Mouse (Mus musculus): Measurements from ENCODE around the gene Kcnab1.

The Kcnab1 gene

GRCm38 (mm10) chr3:65108945-65109921 lies at the start of gene Kcnab1:
TSS of gene Kcnab1 (plus strand) at chr3:65109384.
- DNase-seq (ENCODE audit: low spot score in 2 of 2), result no peak

GRCm38 (mm10) chr3:65088295-65088694 lies 20.9 kb upstream of the Kcnab1 start:
- DNase-seq (ENCODE audit: low spot score in 2 of 2), result no peak

- no peak for DNase-seq (ENCODE audit: low spot score in 2 of 2)
These were observed 5.1 kb upstream of the Kcnab1 start for GRCm38 (mm10) chr3:65104117-65104516.

GRCm38 (mm10) chr3:65110190-65110589 lies 1.0 kb downstream of the Kcnab1 start:
- no peak for DNase-seq (ENCODE audit: low spot score in 2 of 2)

- DNase-seq (ENCODE audit: low spot score in 2 of 2), result no peak
These were observed 2.0 kb downstream of the Kcnab1 start for GRCm38 (mm10) chr3:65111176-65111575.

- DNase-seq (ENCODE audit: low spot score in 2 of 2), result no peak
These were observed 6.0 kb downstream of the Kcnab1 start for GRCm38 (mm10) chr3:65115164-65115563.

GRCm38 (mm10) chr3:65116958-65117357 lies 7.8 kb downstream of the Kcnab1 start:
- no peak for DNase-seq (ENCODE audit: low spot score in 2 of 2)

GRCm38 (mm10) chr3:65117365-65117764 lies 8.2 kb downstream of the Kcnab1 start:
- DNase-seq (ENCODE audit: low spot score in 2 of 2), result no peak

GRCm38 (mm10) chr3:65124975-65125374 lies 15.8 kb downstream of the Kcnab1 start:
- no peak for DNase-seq (ENCODE audit: low spot score in 2 of 2)

GRCm38 (mm10) chr3:65129625-65130024 lies 20.4 kb downstream of the Kcnab1 start:
- DNase-seq (ENCODE audit: low spot score in 2 of 2), result no peak

GRCm38 (mm10) chr3:65134931-65135330 lies 25.7 kb downstream of the Kcnab1 start:
- DNase-seq (ENCODE audit: low spot score in 2 of 2), result no peak

- no peak for DNase-seq (ENCODE audit: low spot score in 2 of 2)
These were observed 27.7 kb downstream of the Kcnab1 start for GRCm38 (mm10) chr3:65136897-65137296.

GRCm38 (mm10) chr3:65138739-65139138 lies 29.6 kb downstream of the Kcnab1 start:
- DNase-seq (ENCODE audit: low spot score in 2 of 2), result no peak

- DNase-seq (ENCODE audit: low spot score in 2 of 2), result no peak
These were observed 36.0 kb downstream of the Kcnab1 start for GRCm38 (mm10) chr3:65145152-65145551.

GRCm38 (mm10) chr3:65151808-65152207 lies 42.6 kb downstream of the Kcnab1 start:
- DNase-seq (ENCODE audit: low spot score in 2 of 2), result no peak

GRCm38 (mm10) chr3:65172964-65173363 lies 63.8 kb downstream of the Kcnab1 start:
- no peak for DNase-seq (ENCODE audit: low spot score in 2 of 2)

GRCm38 (mm10) chr3:65174564-65174963 lies 65.4 kb downstream of the Kcnab1 start:
- no peak for DNase-seq (ENCODE audit: low spot score in 2 of 2)

- no peak for DNase-seq (ENCODE audit: low spot score in 2 of 2)
These were observed 66.6 kb downstream of the Kcnab1 start for GRCm38 (mm10) chr3:65175819-65176218.

- DNase-seq (ENCODE audit: low spot score in 2 of 2), result no peak
These were observed 67.7 kb downstream of the Kcnab1 start for GRCm38 (mm10) chr3:65176846-65177245.

GRCm38 (mm10) chr3:65187833-65188698 lies 78.9 kb downstream of the Kcnab1 start:
- DNase-seq (ENCODE audit: low spot score in 2 of 2), result no peak

- no peak for DNase-seq (ENCODE audit: low spot score in 2 of 2)
These were observed 91.4 kb downstream of the Kcnab1 start for GRCm38 (mm10) chr3:65200611-65201010.

- no peak for DNase-seq (ENCODE audit: low spot score in 2 of 2)
These were observed 94.4 kb downstream of the Kcnab1 start for GRCm38 (mm10) chr3:65203361-65204117.
